8 mouse cellular contexts compared by ENCODE assay signal in genomic region chr16:91688619-91689334, GRCm38 (mm10). TPM values are rescaled to one million over a fixed set of nuclear protein-coding genes. Genes with fewer than 3 reads are reported as not detected.
DNase-seq lines count a peak whose midpoint lies in the region; ATAC-seq and TF ChIP-seq lines count a peak whose summit lies in the region.

TSS of gene Donson (minus strand) at chr16:91688770.

- peaks cover 25% of the 10 kb centered on the region for H3K36me3 ChIP-seq in embryonic facial prominence, embryonic 14.5 days (ENCODE audit: control insufficient read depth, insufficient read depth, low read length)
- peaks cover 30% of the 10 kb centered on the region for H3K36me3 ChIP-seq in limb, embryonic 13.5 days
- peaks cover 13% of the 10 kb centered on the region; the same call in 1 of the 2 replicates for H3K36me3 ChIP-seq in midbrain, embryonic 15.5 days (replicated peaks)

- no peak for TF ChIP-seq CTCF in bone marrow, adult 2 months (IDR thresholded peaks at IDR 0.05; ENCODE audit: control insufficient read depth, insufficient read depth, low read length)

- H3K27ac ChIP-seq in bone marrow, adult 2 months (ENCODE audit: control insufficient read depth, insufficient read depth, low read depth, low read length, poor library complexity) = peak within 1 kb of the TSS; percentile 94
- H3K27ac ChIP-seq in embryonic facial prominence, embryonic 14.5 days (replicated peaks; ENCODE audit: low read depth, low read length) = peak within 1 kb of the TSS; percentile 82
- peak within 1 kb of the TSS; percentile 74 for H3K27ac ChIP-seq in limb, embryonic 13.5 days
- H3K27ac ChIP-seq in midbrain, embryonic 15.5 days = peak within 1 kb of the TSS; percentile 93

- no peaks in the 10 kb centered on the region for H3K27me3 ChIP-seq in embryonic facial prominence, embryonic 14.5 days (replicated peaks; ENCODE audit: control insufficient read depth, insufficient read depth, low read length)
- H3K27me3 ChIP-seq in limb, embryonic 13.5 days = no peaks in the 10 kb centered on the region
- no peaks in the 10 kb centered on the region for H3K27me3 ChIP-seq in midbrain, embryonic 15.5 days (replicated peaks)

- WGBS in bone marrow, adult 2 months = under 1% methylated on average over 71 of the region's 71 CpGs
- WGBS in embryonic facial prominence, embryonic 14.5 days = under 1% methylated on average over 43 of the region's 71 CpGs
- WGBS in limb, embryonic 13.5 days = under 1% methylated on average over 48 of the region's 71 CpGs
- WGBS in midbrain, embryonic 15.5 days = under 1% methylated on average over 70 of the region's 71 CpGs

- peak; percentile 96 for DNase-seq in A20 (ENCODE audit: low read depth, low spot score)
- DNase-seq in embryonic facial prominence, embryonic 14.5 days (ENCODE audit: low spot score) = peak; percentile 96
- DNase-seq in heart, adult 8-10 months (ENCODE audit: low spot score) = peak; percentile 89
- peak; percentile 89 for DNase-seq in kidney, adult 9 months
- peak; percentile 92 to 98 for DNase-seq in spleen, adult 18-20 months

- peak within 1 kb of the TSS; percentile 86 for H3K4me2 ChIP-seq in embryonic facial prominence, embryonic 14.5 days (ENCODE audit: low read depth, low read length)
- H3K4me2 ChIP-seq in limb, embryonic 13.5 days (replicated peaks) = peak within 1 kb of the TSS; percentile 88
- H3K4me2 ChIP-seq in midbrain, embryonic 15.5 days = peak within 1 kb of the TSS; percentile 87

- peak; percentile 99 for ATAC-seq in embryonic facial prominence, embryonic 14.5 days (ENCODE audit: low read depth)
- ATAC-seq in limb, embryonic 13.5 days (ENCODE audit: low FRiP score, low read depth) = peak; percentile 99
- ATAC-seq in midbrain, embryonic 15.5 days (replicated peaks) = peak; percentile 99

- peaks cover 3% of the 10 kb centered on the region; the same call in 1 of the 2 replicates for H3K4me1 ChIP-seq in bone marrow, adult 2 months (ENCODE audit: control insufficient read depth, insufficient read depth, low read length)
- peaks cover 7% of the 10 kb centered on the region for H3K4me1 ChIP-seq in embryonic facial prominence, embryonic 14.5 days (ENCODE audit: control insufficient read depth, insufficient read depth, low read length)
- peaks cover 18% of the 10 kb centered on the region for H3K4me1 ChIP-seq in limb, embryonic 13.5 days
- H3K4me1 ChIP-seq in midbrain, embryonic 15.5 days = peaks cover 20% of the 10 kb centered on the region

- no peaks in the 10 kb centered on the region for H3K9me3 ChIP-seq in embryonic facial prominence, embryonic 14.5 days (ENCODE audit: control insufficient read depth, low read length)
- no peaks in the 10 kb centered on the region for H3K9me3 ChIP-seq in limb, embryonic 13.5 days
- H3K9me3 ChIP-seq in midbrain, embryonic 15.5 days = no peaks in the 10 kb centered on the region

- H3K4me3 ChIP-seq in bone marrow, adult 2 months (replicated peaks; ENCODE audit: control insufficient read depth, low read depth, low read length) = peak within 1 kb of the TSS; percentile 95
- H3K4me3 ChIP-seq in embryonic facial prominence, embryonic 14.5 days (ENCODE audit: low read depth, low read length) = peak within 1 kb of the TSS; percentile 93
- peak within 1 kb of the TSS; percentile 92 for H3K4me3 ChIP-seq in limb, embryonic 13.5 days
- H3K4me3 ChIP-seq in midbrain, embryonic 15.5 days = peak within 1 kb of the TSS; percentile 97

- H3K9ac ChIP-seq in embryonic facial prominence, embryonic 14.5 days (ENCODE audit: low read depth, low read length) = peak within 1 kb of the TSS; percentile 92
- H3K9ac ChIP-seq in limb, embryonic 13.5 days = peak within 1 kb of the TSS; percentile 92
- H3K9ac ChIP-seq in midbrain, embryonic 15.5 days = peak within 1 kb of the TSS; percentile 98

- TF ChIP-seq POLR2A in bone marrow, adult 2 months (IDR thresholded peaks at IDR 0.05; ENCODE audit: borderline replicate concordance, control insufficient read depth, low read depth, low read length) = peak; percentile 85; the same call in 1 of the 2 replicates

RNA-seq across cellular contexts. Expression of gene Donson, which starts in this region (rescaled TPM):
- polyA plus RNA-seq in bone marrow, adult 2 months (2011; ENCODE audit: insufficient read depth, insufficient read length, low replicate concordance, missing spikeins) = 15.2 and 18.0 TPM in 2 replicates
- polyA plus RNA-seq in embryonic facial prominence, embryonic 14.5 days (2014; fragmentation: Nextera tagmentation; extraction: Ambion mirVana) = 17.8 and 21.7 TPM in 2 replicates
- 1 to 10 TPM; 2.9 to 6.0 (median 3.5) TPM for total RNA-seq in heart, adult 8-10 months (2022)
- polyA plus RNA-seq in limb, embryonic 13.5 days (2015; fragmentation: Nextera tagmentation; extraction: Ambion mirVana) = 22.1 and 23.2 TPM in 2 replicates
- polyA plus RNA-seq in midbrain, embryonic 15.5 days (2015; fragmentation: Nextera tagmentation; extraction: Ambion mirVana) = 19.8 and 20.5 TPM in 2 replicates

Comparison
In these comparisons a context has a peak if more than half of its experiments do, and no peak if none do; other contexts are left out.
1. Peak in every context shown above with its lines: DNase-seq, ATAC-seq, H3K4me3 ChIP-seq and H3K27ac ChIP-seq.